Mouse (Mus musculus): ENCODE measurements around the gene Stub1. TPM values are rescaled to one million over a fixed set of nuclear protein-coding genes. Genes with fewer than 3 reads are reported as not detected.

Gene Stub1
- total RNA-seq, 2 experiments from 2014 or later, result 160 to 164 TPM

DNA sequence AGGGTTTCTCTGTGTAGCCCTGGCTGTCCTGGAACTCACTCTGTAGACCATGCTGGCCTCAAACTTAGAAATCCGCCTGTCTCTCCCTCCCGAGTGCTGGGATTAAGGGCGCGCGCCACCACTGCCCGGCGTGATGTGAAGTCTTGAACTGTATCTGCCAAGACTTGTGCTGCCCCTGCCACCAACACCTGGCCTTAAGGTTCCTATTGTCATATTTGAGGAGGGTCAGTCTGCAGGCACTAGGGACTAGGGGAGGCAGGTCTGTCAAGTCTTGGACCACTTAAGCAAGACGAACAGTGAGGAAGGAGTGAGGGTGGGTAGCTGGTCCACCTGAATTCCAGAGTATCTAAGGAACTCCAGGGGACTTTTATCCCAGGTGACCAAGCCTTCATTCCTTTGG is 36.3 kb upstream of the Stub1 start:
- DNase-seq (ENCODE audit: extremely low spot score in 1 of 2, low spot score in 1 of 2), result no peak

DNA sequence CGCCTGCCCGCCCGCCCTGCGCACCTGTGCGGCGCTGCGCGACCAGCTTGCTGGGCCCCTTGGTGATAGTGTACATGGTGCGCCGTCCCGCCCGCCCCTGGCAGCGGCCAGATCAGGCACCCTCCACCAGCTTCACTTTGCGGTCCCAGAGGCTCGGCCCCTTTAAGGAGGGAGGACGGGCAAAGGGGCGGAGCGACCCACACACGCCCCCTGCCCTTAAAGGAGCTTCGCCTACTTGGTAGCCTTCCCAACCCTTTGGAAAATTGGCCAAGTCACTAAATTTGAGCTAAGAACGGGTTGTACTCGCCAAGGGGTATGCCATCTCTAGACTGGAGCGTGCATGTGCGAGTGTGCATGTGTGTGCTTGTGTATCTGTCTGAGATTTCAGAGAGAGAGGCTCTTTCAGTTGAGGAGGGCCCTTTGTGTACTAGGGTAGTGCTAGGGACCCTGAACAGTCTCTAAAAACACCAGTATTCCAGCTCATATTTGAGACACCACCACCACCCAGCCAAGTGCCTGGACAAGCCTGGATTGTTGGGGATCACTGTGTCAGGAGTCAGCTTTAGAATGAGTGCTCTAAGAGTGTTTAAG is 35.5 kb upstream of the Stub1 start, which contains the start of gene Mcrip2:
Gene Mcrip2, minus strand, starts transcription at position 164 of the 591 bp plus-strand sequence.
- peak; percentile 62 to 64 for DNase-seq (ENCODE audit: extremely low spot score in 1 of 2, low spot score in 1 of 2)

DNA sequence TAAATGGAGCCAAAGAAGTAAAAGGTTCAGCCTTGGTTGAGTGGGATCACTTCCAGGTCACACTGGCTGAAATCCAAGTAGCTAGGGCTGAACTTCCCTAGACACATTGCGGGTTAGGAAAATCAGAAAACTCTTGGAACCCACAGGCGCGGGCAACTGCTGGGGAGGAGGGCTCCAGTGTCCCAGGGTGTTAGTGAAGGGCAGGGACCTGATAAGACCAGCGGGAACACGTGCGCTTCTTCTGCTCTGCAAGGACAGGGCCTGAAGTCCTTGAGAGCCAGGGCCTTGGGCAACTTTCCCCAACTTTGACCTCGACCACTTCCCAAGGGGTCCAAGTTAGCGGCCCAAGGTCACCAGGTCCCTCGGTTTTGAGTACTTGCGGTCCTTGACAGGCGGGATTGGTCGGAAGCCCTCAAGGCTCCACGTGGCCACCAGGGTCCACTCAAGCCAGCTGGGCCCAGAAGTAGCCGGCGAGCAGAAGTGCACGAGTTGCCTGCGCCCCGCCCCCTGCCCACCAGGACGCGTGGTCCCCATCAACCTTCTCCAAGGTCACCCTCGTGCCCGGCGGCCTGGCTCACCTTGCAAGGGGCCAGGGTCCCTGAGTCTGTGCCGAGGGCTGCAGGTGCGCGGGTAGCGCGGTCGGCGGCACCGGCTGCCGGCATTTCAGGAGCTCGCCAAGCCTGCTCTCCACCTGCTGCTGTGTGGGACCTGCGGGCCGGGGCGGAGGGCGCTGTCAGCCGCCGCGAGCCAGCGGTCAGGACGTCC is 34.8 kb upstream of the Stub1 start:
- DNase-seq (ENCODE audit: extremely low spot score in 1 of 2, low spot score in 1 of 2), result no peak

DNA sequence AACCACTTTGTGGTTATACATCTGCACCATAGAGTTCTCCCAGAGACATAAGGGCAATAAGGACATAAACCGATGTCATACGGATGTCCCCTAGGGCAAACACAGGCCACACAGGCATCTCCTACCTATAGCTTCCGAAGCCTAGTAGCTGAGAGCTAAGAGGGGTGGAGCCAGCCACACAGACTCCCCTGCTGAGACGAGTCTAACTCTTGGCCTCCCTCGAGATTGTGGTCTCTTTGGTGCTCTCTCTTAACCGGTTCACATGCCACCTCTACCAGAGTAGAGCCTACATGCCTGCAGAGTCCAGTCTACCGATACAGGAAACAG is 34.3 kb upstream of the Stub1 start:
- DNase-seq (ENCODE audit: extremely low spot score in 1 of 2, low spot score in 1 of 2), result no peak

DNA sequence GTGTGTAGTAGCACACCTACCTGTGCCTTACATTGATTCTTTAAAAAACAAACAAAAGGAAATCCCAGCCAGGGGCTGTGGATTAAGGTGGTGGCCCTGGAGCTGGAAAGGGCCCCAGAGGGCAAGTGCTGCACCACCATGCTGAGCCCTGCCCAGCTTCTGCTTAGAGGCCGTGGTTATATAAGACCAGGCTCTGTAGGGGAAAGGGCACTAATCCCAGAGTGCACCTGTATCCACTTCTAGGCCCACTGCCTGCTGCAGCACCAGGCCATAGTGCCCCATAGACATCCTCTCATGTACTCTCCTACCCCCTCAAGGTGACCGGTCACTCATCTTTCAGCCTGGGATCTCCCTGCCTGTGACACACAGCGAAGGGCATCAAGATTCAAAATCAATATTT is 33.0 kb upstream of the Stub1 start:
- DNase-seq (ENCODE audit: extremely low spot score in 1 of 2, low spot score in 1 of 2), result no peak

DNA sequence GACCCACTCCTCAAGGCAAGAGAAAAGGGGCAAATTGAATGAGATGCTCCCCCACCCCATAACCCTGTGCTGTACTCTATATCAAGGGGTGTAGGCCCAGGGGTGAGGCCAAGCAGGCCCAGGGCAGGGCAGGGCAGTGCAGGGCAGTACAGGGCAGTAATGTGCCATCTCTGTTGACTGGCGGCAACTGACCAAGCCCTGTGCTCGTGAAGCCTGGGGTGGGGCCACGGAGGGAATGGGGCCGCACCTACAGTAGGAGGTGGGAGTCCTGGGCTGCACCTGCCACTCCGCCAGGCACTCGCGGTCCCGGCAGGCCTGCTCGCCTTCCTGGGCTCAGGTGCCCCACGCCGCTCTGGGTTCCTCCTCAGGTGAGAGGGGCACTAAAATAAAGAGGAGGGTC is 32.1 kb upstream of the Stub1 start:
- no peak for DNase-seq (ENCODE audit: extremely low spot score in 1 of 2, low spot score in 1 of 2)

DNA sequence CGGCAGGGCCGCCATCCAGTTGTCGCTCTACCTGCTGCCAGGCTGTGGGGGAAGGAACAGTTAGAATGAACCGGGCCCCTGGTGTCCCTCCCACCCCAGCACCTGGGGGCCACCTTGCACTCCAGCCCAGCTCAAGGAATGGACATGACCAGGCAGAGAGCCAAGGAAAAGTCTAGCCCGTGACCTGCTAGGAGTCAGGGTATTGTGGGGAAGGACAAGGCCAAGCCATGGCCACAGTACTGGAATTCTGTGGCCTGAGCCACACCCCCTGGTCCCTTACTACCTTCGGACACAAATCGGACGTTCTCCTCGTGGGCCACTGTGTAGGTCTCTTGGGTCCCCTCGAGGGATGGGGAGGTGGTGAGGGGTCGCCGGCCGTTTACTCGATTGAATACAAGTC is 31.1 kb upstream of the Stub1 start:
- DNase-seq (ENCODE audit: extremely low spot score in 1 of 2, low spot score in 1 of 2), result no peak

DNA sequence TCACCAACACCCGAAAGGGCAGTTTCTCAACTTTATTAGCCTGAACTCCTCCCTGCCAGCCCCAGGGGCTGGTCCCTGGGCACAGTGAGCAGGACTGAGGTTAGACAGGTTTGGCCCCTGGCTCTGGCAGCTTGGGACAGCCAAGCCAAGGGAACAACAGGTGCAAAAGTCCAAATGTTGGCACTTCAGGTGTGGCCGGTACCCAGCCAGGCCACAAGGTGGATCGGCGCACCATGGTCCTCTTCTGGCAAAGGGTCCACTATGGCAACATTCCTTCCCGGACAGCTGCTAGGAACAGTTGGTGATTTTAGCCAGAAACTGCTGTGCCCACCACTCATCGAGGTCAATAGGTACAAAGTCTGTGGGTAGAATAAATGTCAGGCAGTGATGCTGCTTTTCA is 30.5 kb upstream of the Stub1 start:
- no peak for DNase-seq (ENCODE audit: extremely low spot score in 1 of 2, low spot score in 1 of 2)

DNA sequence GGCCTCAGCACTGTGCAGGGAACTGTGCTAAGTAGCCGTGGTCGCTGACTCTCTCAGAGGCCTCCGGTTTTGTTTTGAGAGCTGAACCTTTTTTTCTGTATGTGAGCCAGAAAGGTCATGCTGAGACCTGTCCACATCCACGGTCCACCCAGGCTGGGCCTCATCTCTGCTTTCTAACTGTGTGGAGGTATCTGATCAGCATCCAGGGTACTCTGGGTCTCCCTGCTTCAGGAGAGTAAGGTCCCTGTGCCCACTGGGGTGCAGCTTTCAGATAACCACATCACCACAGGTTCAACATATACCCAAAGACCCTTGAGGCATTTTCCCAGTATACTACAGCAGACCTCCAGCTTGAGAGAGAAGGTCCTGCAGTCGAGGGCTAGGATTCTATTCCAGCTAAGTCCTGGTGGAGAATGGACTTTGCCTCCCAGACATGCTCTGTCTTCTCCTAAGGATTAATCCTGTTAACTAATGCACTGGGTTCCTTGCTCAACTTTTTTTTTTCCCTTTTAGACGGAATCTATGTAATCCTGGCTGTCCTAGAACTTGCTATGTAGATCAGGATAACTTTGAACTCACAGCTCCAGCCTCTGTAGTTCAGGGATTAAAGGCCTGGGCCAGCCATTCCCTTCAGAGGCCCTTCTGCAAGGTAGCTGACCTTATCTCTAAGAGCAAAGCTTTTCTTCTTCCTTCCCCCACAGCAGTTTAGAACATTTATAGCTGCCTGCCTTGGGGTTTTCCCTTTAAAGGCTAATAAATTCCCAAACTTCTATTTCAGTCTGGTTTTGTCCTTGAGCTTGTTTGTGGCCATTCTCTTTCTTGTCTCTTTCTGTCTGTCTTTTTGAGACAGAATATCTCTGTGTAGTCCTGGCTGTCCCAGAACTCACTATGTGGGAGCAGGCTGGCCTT is 28.8 kb upstream of the Stub1 start:
- no peak for DNase-seq (ENCODE audit: extremely low spot score in 1 of 2, low spot score in 1 of 2)

DNA sequence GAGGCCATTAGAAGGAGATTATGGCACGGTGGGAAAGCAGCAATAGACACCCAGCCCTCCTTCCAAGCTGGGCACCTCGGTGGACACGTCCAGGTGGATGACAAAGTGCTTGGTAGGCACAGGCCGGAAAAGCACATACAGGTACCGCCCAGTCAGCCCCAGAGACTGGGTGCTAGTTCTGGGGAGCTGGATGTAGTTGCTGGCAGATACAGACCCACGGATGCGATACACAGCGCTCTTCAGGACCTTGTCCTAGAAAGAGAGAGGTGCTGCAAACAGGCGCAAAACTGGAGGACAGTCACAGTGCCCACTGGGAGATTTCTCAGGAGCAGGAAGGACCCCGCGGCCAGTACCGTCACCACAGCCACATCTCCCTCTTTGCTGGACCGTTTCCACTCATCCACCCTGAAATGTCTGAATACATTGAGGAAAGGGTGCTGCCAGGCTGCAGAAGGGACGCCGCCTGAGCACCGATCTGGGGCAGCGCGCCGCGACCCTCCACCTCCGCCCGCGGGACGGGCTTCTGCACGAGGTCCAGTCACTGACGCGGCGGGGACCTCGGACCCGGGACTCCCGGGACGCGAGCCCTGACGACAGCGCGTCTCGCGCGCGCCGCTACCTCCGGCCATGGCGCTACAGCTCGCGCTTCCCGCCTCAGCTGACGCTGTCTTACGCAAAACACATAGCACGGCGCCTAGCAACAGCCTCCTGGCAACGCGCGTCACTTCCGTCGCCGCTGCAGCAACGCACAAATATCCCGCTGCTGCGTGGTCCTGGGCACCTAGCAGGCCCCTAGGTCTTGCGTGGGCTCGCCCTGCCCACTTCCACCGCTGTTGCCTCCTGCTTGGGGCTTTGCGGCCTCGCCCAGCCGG is 27.9 kb upstream of the Stub1 start, which contains the start of gene Wdr90:
Gene Wdr90, minus strand, starts transcription at position 670 of the 872 bp plus-strand sequence.
- peak; percentile 84 to 85 for DNase-seq (ENCODE audit: extremely low spot score in 1 of 2, low spot score in 1 of 2)

DNA sequence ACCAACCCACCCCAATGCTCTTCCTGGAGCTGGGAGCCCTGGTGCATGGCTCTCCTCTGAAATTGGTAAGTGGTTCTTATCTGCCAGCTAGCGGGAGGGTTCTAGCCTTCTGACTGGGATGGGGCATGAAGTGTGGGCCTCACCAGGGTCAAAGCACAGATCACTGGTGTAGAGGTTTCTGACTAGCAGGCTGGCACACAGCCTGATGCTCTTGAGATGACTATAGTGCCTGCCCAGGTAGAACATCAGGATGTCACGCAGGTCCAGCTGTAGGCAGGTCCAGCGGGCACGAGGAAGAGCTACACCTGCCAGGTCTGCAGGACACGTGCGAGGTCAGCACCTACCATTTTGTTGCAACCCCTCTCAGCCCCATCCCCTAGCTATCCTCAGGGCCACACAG is 27.0 kb upstream of the Stub1 start:
- DNase-seq (ENCODE audit: extremely low spot score in 1 of 2, low spot score in 1 of 2), result no peak

DNA sequence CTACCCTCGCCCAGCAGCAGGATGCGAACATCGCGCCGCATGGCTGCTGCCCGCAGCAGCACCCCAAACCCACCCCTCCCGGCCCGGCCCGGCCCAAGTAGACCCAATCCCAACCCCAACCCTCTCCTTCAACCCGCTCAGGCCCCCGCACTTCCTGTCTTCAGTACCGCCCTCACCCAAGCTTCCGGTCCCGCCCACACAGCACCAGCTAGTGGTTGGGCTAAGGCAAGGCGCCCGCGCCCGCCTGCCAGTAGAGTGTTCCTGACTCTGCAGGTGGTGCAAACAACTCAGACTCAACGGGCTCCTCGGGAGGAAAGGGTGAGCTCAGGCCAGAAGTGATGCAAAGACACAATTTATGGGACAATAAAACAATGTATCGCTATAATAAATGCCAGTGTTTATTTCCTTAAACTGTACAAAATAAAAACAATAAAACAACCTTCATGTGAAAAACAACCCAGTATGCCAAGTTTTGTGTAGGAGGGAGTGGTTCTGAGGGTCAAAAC is 11.2 kb upstream of the Stub1 start, which contains the start of gene Rhot2:
Gene Rhot2, minus strand, starts transcription at position 456 of the 506 bp plus-strand sequence.
- DNase-seq (ENCODE audit: extremely low spot score in 1 of 2, low spot score in 1 of 2), result peak; percentile 86 to 89

DNA sequence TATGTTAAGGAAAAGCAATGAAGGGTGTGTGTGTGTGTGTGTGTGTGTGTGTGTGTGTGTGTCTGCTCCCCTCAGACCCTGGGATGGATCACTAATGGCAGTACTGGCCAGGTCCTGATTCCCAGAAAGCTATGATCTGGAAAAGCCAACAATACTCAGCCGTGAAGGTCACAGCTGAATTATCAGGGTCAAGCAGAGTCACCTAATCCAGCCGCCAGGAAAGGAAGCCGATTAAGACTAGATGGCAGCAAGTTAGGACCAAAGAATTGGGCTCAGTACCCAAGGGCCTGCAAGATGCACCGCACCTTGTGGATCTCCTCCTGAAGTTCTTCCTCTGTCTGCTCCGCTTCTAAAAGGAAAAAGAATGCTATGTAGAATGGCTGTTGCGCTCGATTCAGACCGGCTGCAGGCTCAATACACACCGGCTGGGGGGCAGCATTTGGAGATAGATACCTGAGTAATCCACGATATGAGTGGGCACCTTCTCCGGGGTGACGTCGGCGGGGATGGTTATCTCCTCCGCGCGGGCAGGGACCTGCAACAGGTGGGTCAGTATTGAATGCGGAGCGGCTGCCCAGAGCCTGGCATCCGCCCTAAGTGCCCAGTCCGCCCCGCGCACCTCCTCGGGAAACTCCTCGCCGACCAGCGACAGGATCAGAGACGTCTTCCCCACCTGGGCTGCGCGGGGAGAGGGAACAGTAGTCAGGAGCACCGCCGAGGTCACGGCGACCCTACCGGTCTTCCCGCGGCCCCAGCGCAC is 10.6 kb upstream of the Stub1 start:
- DNase-seq (ENCODE audit: extremely low spot score in 1 of 2, low spot score in 1 of 2), result peak in 1 of 2 experiments; percentile 33

DNA sequence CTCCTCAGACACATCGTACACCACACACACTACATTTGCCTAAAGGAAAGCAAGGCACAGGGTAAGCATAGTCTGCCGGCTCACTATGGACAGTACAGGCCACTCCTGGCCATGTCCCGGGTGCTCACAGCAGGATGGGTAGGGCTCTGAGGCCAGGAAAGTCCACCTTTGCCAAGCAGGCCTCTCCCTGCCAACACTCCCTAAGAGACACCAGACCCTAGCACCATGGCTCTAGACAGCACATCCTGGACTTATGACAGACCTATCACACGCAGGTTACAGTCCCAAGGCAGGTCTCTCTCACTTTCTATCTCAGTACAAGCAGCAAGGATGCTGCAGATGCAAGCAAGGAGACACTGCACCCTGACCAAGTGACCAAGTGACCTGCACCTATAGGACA is 9.9 kb upstream of the Stub1 start:
- DNase-seq (ENCODE audit: extremely low spot score in 1 of 2, low spot score in 1 of 2), result no peak

DNA sequence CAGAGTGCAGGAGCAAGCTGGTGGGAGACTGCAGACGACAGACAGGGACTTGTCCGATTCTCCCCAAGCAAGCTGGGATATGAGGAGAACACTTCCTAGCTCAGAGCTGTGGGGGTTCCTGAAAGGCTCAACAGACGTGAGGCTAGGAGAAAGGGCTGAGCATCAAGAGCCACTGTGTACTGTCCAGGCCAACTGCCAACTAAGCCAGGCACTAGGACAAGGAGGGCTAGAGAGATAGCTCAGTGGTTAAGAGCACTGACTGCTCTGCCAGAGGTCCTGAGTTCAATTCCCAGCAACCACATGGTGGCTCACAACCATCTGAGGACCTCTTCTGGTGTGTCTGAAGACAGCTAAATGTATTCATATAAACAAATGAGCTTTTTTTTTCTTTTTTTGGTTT is 9.3 kb upstream of the Stub1 start:
- no peak for DNase-seq (ENCODE audit: extremely low spot score in 1 of 2, low spot score in 1 of 2)

DNA sequence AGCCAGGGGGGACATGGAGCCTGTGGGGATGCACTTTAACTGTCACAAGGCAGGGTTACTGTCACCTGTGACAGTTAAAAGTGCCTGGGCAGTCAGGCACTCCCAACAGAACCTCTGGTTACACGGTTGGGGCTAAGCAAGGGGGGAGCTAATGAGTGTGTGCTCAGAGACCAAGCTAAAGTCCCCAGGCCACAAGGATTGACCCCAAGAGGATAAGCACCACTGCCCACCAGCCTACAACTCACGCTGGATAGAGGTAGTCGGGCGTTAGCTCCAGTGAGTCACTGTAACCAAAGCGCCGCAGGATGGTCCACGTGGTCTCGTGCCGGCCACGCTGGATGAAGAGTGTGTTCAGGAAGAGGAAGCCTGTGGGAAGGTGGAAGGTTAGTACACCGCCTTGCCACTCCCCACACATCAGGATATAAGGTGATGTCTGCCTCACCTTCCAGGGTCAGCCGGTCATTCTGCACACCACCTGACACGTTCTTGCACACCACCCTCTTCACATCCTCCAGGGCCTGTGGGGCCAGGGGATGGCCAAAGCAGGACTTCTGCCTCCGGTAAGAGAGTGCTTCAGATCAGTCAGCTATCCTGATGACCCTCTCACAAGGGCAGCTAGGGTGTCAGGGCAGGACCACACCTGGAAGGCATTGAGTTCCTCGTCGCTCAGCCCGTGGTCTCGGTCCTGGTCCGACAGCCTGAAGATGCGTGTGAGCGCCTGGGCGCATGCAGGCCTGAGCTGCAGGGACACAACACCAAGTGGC is 8.1 kb upstream of the Stub1 start, which contains the start of gene Gm20683:
Gene Gm20683, minus strand, starts transcription at position 647 of the 764 bp plus-strand sequence.
- no peak for DNase-seq (ENCODE audit: extremely low spot score in 1 of 2, low spot score in 1 of 2)

DNA sequence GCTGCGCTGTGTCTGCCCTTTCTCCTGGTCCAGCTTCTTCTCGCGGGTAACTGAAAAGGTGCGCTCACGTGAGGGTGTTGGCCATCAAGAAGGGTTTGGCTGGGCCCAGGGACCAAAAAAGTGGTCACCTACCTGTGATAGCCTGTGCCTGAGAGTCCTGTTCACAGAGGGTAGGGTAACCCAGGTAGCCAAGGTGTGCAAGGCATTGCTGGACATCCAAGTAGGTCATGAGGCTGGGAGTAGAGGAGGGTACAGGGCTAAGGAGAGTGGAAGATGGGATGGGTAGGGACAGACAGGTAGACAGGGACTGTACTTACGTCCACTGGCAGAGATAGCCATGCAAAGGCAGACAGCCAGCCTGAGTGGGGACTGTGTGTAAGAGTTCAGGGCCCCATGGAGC is 7.3 kb upstream of the Stub1 start:
- no peak for DNase-seq (ENCODE audit: extremely low spot score in 1 of 2, low spot score in 1 of 2)

DNA sequence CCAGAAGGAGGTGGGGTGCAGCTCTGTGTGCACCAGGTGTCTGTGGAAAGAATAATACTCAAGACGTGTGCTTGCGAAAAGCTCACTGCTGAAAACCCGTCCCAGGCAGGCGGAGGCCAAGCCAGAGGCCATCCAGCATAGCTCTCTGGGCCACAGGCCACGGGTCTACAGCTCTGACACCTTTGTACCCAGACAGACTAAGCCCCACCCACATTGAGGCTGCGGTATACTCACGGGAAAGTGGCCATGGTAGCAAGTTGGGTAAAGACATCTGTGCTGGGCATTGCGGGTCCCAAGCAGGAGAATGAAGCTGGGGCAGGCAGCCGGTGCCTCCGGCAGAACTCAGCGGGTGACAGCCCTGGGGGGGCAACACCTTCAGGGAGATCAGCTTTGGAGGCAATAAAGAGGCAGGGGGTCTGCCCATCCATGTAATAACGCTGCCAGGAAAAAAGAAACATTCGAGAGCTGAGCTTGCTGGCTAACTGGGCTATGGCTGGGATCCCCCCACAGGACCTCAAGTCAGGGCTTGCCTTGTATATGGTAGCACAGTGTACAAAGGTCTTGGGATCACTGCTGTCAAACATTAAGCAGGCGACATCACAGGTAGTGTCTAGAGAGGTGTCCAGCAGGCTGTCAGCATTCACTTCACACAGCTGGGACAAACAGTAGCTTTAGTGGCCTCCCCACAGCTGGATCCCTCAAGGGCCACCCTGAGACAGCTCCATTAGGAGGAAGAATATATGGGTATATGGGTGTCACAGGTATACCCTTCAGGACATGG is 6.4 kb upstream of the Stub1 start:
- DNase-seq (ENCODE audit: extremely low spot score in 1 of 2, low spot score in 1 of 2), result no peak

Measured in layer of hippocampus, postnatal 25 days (tissue).